Mouse (Mus musculus): ENCODE measurements around the gene Dmrtc2. TPM values are rescaled to one million over a fixed set of nuclear protein-coding genes. Genes with fewer than 3 reads are reported as not detected.
A peak's percentile ranks its signal among the peaks of the same experiment; 100 is the strongest.

The Dmrtc2 gene
- total RNA-seq, 2 experiments from 2014 or later, result not detected

- DNase-seq (ENCODE audit: low spot score in 2 of 2), result no peak
These were observed 31.3 kb downstream of the Dmrtc2 start for GRCm38 (mm10) chr7:24901114-24901513.

- DNase-seq (ENCODE audit: low spot score in 2 of 2), result no peak
These were observed 32.0 kb downstream of the Dmrtc2 start for GRCm38 (mm10) chr7:24901842-24902241.

- no peak for DNase-seq (ENCODE audit: low spot score in 2 of 2)
These were observed 32.4 kb downstream of the Dmrtc2 start for GRCm38 (mm10) chr7:24902264-24902629.

- peak in 1 of 2 experiments; percentile 65 for DNase-seq (ENCODE audit: low spot score in 2 of 2)
These were observed 33.0 kb downstream of the Dmrtc2 start, which contains the start of gene Arhgef1 for GRCm38 (mm10) chr7:24902630-24903443. TSS of gene Arhgef1 (plus strand) at chr7:24902912.

- no peak for DNase-seq (ENCODE audit: low spot score in 2 of 2)
These were observed 33.6 kb downstream of the Dmrtc2 start for GRCm38 (mm10) chr7:24903444-24903825.

GRCm38 (mm10) chr7:24904070-24904483, 34.2 kb downstream of the Dmrtc2 start:
- DNase-seq (ENCODE audit: low spot score in 2 of 2), result peak; percentile 90 to 97

- DNase-seq (ENCODE audit: low spot score in 2 of 2), result peak in 1 of 2 experiments; percentile 48
These were observed 35.1 kb downstream of the Dmrtc2 start for GRCm38 (mm10) chr7:24904936-24905335.

- no peak for DNase-seq (ENCODE audit: low spot score in 2 of 2)
These were observed 36.7 kb downstream of the Dmrtc2 start for GRCm38 (mm10) chr7:24906551-24906950.

GRCm38 (mm10) chr7:24907211-24907748, 37.4 kb downstream of the Dmrtc2 start:
- no peak for DNase-seq (ENCODE audit: low spot score in 2 of 2)

GRCm38 (mm10) chr7:24912480-24912879, 42.6 kb downstream of the Dmrtc2 start:
- no peak for DNase-seq (ENCODE audit: low spot score in 2 of 2)

- no peak for DNase-seq (ENCODE audit: low spot score in 2 of 2)
These were observed 49.0 kb downstream of the Dmrtc2 start for GRCm38 (mm10) chr7:24918763-24919323.

GRCm38 (mm10) chr7:24919728-24920127, 49.9 kb downstream of the Dmrtc2 start:
- peak in 1 of 2 experiments; percentile 60 for DNase-seq (ENCODE audit: low spot score in 2 of 2)

Other genes starting within 250 kb of the Dmrtc2 start
- gene Lypd3, start 233.5 kb upstream of the Dmrtc2 start, total RNA-seq (2021), result not detected
- not detected for gene Tex101, start 193.4 kb upstream of the Dmrtc2 start, total RNA-seq (2021)
- gene BC049730, start 160.8 kb upstream of the Dmrtc2 start, total RNA-seq (2021), result not detected
- gene Gm4763, start 143.1 kb upstream of the Dmrtc2 start, total RNA-seq (2021), result not detected
- gene Cd177, start 109.7 kb upstream of the Dmrtc2 start, total RNA-seq (2021), result under 1 TPM in 1 of 2 experiments, not detected in 1; 0.62 TPM
- not detected for gene Ceacam10, start 92.9 kb upstream of the Dmrtc2 start, total RNA-seq (2021)
- gene Gm9844, start 7.8 kb upstream of the Dmrtc2 start, total RNA-seq (2021), result 1 to 10 TPM; 1.2 to 2.0 TPM
- gene Lypd4, start 116 bp upstream of the Dmrtc2 start, total RNA-seq (2021), result not detected
- gene Rps19, start 14.3 kb downstream of the Dmrtc2 start, total RNA-seq (2021), result 1,000 to 10,000 TPM; 1,082 to 1,250 TPM
- gene Cd79a, start 27.3 kb downstream of the Dmrtc2 start, total RNA-seq (2021), result under 1 TPM; 0.31 to 0.98 TPM
- 10 to 100 TPM; 79.6 to 98.8 TPM for gene Arhgef1, start 32.9 kb downstream of the Dmrtc2 start, total RNA-seq (2021)
- not detected for gene Gm4881, start 74.4 kb downstream of the Dmrtc2 start, total RNA-seq (2021)
- gene Rabac1, start 102.7 kb downstream of the Dmrtc2 start, total RNA-seq (2021), result 100 to 1,000 TPM; 157 to 161 TPM
- gene Atp1a3, start 135.9 kb downstream of the Dmrtc2 start, total RNA-seq (2021), result under 1 TPM; 0.20 to 0.44 TPM
- 10 to 100 TPM; 14.6 to 17.1 TPM for gene Grik5, start 202.3 kb downstream of the Dmrtc2 start, total RNA-seq (2021)
- gene Zfp574, start 202.5 kb downstream of the Dmrtc2 start, total RNA-seq (2021), result 10 to 100 TPM; 10.7 to 11.4 TPM

All from gastrocnemius, postnatal 4 days (tissue).